Comparison of ENCODE assay signal across 15 mouse cellular contexts in the genomic region with DNA sequence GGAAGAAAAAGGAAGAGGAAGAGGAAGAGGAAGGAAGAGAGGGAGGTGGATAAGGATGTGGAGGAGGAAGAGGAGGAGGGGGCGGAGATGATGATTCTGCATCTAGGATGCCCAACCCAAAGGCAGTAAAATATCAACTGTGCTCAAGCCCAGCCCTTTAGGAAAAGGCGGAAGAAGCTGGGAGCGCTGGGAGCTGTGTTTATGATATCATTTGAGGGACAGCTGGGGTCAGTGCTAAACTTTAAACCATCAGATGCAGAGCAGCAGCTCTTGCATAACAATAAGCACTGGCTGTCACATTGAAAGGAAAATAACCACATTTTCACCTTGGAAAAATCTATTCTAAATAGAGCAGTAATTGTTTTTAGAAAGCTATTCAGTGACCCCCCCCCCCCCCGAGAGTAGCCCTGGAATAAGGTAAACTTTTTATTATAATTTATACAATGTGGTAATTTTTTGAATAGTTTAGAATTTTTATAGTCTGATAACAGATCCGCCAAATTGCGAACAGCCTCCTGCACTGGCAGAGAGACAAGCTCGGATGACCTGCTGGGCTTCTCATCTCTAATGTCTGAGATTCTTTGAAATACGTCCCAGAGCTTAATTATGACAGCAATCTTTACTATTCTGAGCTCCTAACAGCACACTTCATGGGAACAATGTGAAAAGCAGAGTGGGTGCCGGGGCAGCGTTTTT.
DNase-seq lines count a peak whose midpoint lies in the region; ATAC-seq and TF ChIP-seq lines count a peak whose summit lies in the region.
"Had no signal": no experiment of that assay in that cellular context is flagged by ENCODE, and none has a peak within 500 bp of the region (broad histone marks: within the 10 kb centered on the region; RNA-seq: fewer than 3 reads in every experiment).

No protein-coding gene starts in this region.

- no peaks in the 10 kb centered on the region for H3K9me3 ChIP-seq in forebrain, embryonic 13.5 days (replicated peaks)
- H3K9me3 ChIP-seq in forebrain, embryonic 12.5 days, result no peaks in the 10 kb centered on the region
- H3K9me3 ChIP-seq in hindbrain, embryonic 16.5 days (ENCODE audit: control insufficient read depth, low read length), result no peaks in the 10 kb centered on the region
- no peaks in the 10 kb centered on the region for H3K9me3 ChIP-seq in hindbrain, embryonic 10.5 days
- H3K9me3 ChIP-seq in midbrain, postnatal 0 days (ENCODE audit: low read length), result no peaks in the 10 kb centered on the region
- no peaks in the 10 kb centered on the region for H3K9me3 ChIP-seq in midbrain, embryonic 10.5 days (replicated peaks)
- H3K9me3 ChIP-seq: embryonic facial prominence, embryonic 13.5 days had no signal

- H3K9ac ChIP-seq in forebrain, embryonic 13.5 days, result no peak overlapping the region
- no peak overlapping the region for H3K9ac ChIP-seq in forebrain, embryonic 12.5 days
- H3K9ac ChIP-seq in hindbrain, embryonic 16.5 days (ENCODE audit: low read depth, low read length), result no peak overlapping the region
- H3K9ac ChIP-seq in midbrain, postnatal 0 days (replicated peaks; ENCODE audit: low read length, poor library complexity, severe bottlenecking), result no peak overlapping the region
- H3K9ac ChIP-seq: embryonic facial prominence, embryonic 13.5 days; liver, embryonic 14.5 days had no signal

- no peak overlapping the region for H3K4me3 ChIP-seq in forebrain, embryonic 13.5 days
- no peak overlapping the region for H3K4me3 ChIP-seq in forebrain, embryonic 12.5 days (replicated peaks)
- H3K4me3 ChIP-seq in hindbrain, embryonic 16.5 days (ENCODE audit: low read length), result no peak overlapping the region
- H3K4me3 ChIP-seq in hindbrain, embryonic 10.5 days, result no peak overlapping the region
- no peak overlapping the region for H3K4me3 ChIP-seq in midbrain, postnatal 0 days (ENCODE audit: low read depth, low read length)
- H3K4me3 ChIP-seq in midbrain, embryonic 10.5 days, result no peak overlapping the region
- H3K4me3 ChIP-seq: embryonic facial prominence, embryonic 13.5 days had no signal

- H3K36me3 ChIP-seq in forebrain, embryonic 13.5 days (ENCODE audit: poor library complexity, severe bottlenecking), result no peaks in the 10 kb centered on the region
- H3K36me3 ChIP-seq in forebrain, embryonic 12.5 days (replicated peaks), result no peaks in the 10 kb centered on the region
- H3K36me3 ChIP-seq in hindbrain, embryonic 16.5 days (ENCODE audit: control insufficient read depth, insufficient read depth, low read length), result no peaks in the 10 kb centered on the region
- no peaks in the 10 kb centered on the region for H3K36me3 ChIP-seq in hindbrain, embryonic 10.5 days
- no peaks in the 10 kb centered on the region for H3K36me3 ChIP-seq in midbrain, postnatal 0 days (ENCODE audit: insufficient read depth, low read length)
- no peaks in the 10 kb centered on the region for H3K36me3 ChIP-seq in midbrain, embryonic 10.5 days
- H3K36me3 ChIP-seq: embryonic facial prominence, embryonic 13.5 days had no signal

- no peak overlapping the region for H3K27ac ChIP-seq in forebrain, embryonic 13.5 days
- no peak overlapping the region for H3K27ac ChIP-seq in forebrain, embryonic 12.5 days
- no peak overlapping the region for H3K27ac ChIP-seq in hindbrain, embryonic 16.5 days (ENCODE audit: low read depth, low read length)
- no peak overlapping the region for H3K27ac ChIP-seq in hindbrain, embryonic 10.5 days
- H3K27ac ChIP-seq in midbrain, postnatal 0 days (ENCODE audit: low read depth, low read length), result no peak overlapping the region
- no peak overlapping the region for H3K27ac ChIP-seq in midbrain, embryonic 10.5 days (replicated peaks)
- H3K27ac ChIP-seq: embryonic facial prominence, embryonic 13.5 days; liver, embryonic 14.5 days had no signal

- no peaks in the 10 kb centered on the region for H3K27me3 ChIP-seq in forebrain, embryonic 13.5 days
- no peaks in the 10 kb centered on the region for H3K27me3 ChIP-seq in forebrain, embryonic 12.5 days
- no peaks in the 10 kb centered on the region for H3K27me3 ChIP-seq in hindbrain, embryonic 16.5 days (replicated peaks; ENCODE audit: control insufficient read depth, insufficient read depth, low read length)
- H3K27me3 ChIP-seq in hindbrain, embryonic 10.5 days (ENCODE audit: insufficient read depth, poor library complexity, severe bottlenecking), result no peaks in the 10 kb centered on the region
- no peaks in the 10 kb centered on the region for H3K27me3 ChIP-seq in midbrain, postnatal 0 days (ENCODE audit: insufficient read depth, low read length)
- H3K27me3 ChIP-seq in midbrain, embryonic 10.5 days (ENCODE audit: low read depth, poor library complexity, severe bottlenecking), result no peaks in the 10 kb centered on the region
- H3K27me3 ChIP-seq: embryonic facial prominence, embryonic 13.5 days had no signal

- TF ChIP-seq CTCF in midbrain, postnatal 0 days (IDR thresholded peaks at IDR 0.05), result no peak

- peaks cover 9% of the 10 kb centered on the region for H3K4me1 ChIP-seq in forebrain, embryonic 13.5 days
- peaks cover 2% of the 10 kb centered on the region; the same call in 1 of the 2 replicates for H3K4me1 ChIP-seq in forebrain, embryonic 12.5 days
- H3K4me1 ChIP-seq in hindbrain, embryonic 16.5 days (ENCODE audit: control insufficient read depth, insufficient read depth, low read depth, low read length), result no peaks in the 10 kb centered on the region
- peaks cover 8% of the 10 kb centered on the region for H3K4me1 ChIP-seq in hindbrain, embryonic 10.5 days (replicated peaks)
- no peaks in the 10 kb centered on the region for H3K4me1 ChIP-seq in midbrain, postnatal 0 days (ENCODE audit: insufficient read depth, low read length)
- peaks cover 9% of the 10 kb centered on the region; the same call in 1 of the 2 replicates for H3K4me1 ChIP-seq in midbrain, embryonic 10.5 days

- no peak for ATAC-seq in forebrain, embryonic 13.5 days
- ATAC-seq in forebrain, embryonic 12.5 days (ENCODE audit: low FRiP score), result no peak
- no peak for ATAC-seq in hindbrain, embryonic 16.5 days
- ATAC-seq in midbrain, postnatal 0 days (ENCODE audit: low FRiP score), result no peak
- ATAC-seq: inflammation-experienced regulatory T-cells, adult 6 months had no signal

- 54% methylated on average over 10 of the region's 10 CpGs for WGBS in forebrain, embryonic 13.5 days
- 66% methylated on average over 10 of the region's 10 CpGs for WGBS in forebrain, embryonic 12.5 days
- WGBS in hindbrain, embryonic 16.5 days, result 51% methylated on average over 10 of the region's 10 CpGs
- WGBS in hindbrain, embryonic 10.5 days, result 72% methylated on average over 10 of the region's 10 CpGs
- WGBS in midbrain, postnatal 0 days, result 54% methylated on average over 10 of the region's 10 CpGs
- 86% methylated on average over 10 of the region's 10 CpGs for WGBS in midbrain, embryonic 10.5 days

- no peak for DNase-seq in hindbrain, embryonic 10.5 days (ENCODE audit: low spot score)
- DNase-seq in midbrain, postnatal 0 days (ENCODE audit: low spot score), result no peak
- no peak for DNase-seq in midbrain, embryonic 10.5 days (ENCODE audit: low spot score)
- DNase-seq in gastrocnemius, adult 18-20 months (ENCODE audit: low spot score), result no peak
- no peak for DNase-seq in gastrocnemius, postnatal 25 days
- DNase-seq: B cell, adult 2 months; cerebellum, adult 2 months; left cerebral cortex, postnatal 4 days; right cerebral cortex, adult 18-20 months had no signal

- H3K4me2 ChIP-seq in forebrain, embryonic 13.5 days, result 0 out of 2 replicates have a peak overlapping the region, but pooled peaks have one; percentile 2
- H3K4me2 ChIP-seq in forebrain, embryonic 12.5 days, result no peak overlapping the region
- peak overlapping the region; percentile 30; the same call in 1 of the 2 replicates for H3K4me2 ChIP-seq in hindbrain, embryonic 16.5 days (ENCODE audit: low read length)
- peak overlapping the region; percentile 20; the same call in 1 of the 2 replicates for H3K4me2 ChIP-seq in midbrain, postnatal 0 days (ENCODE audit: low read depth, low read length, poor library complexity, severe bottlenecking)
- H3K4me2 ChIP-seq: embryonic facial prominence, embryonic 13.5 days had no signal
